Mouse (Mus musculus) C2C12 (cell line): ENCODE results near the gene Uri1. TPM values are rescaled to one million over a fixed set of nuclear protein-coding genes. Genes with fewer than 3 reads are reported as not detected.

Source experiments
- H3K27me3 ChIP-seq: one replicate; pipeline ENCODE4 v1.6.1; 2011; ENCODE audit not compliant: control insufficient read depth, insufficient read depth, insufficient read length
- H3K36me3 ChIP-seq: one replicate; pipeline ENCODE4 v1.6.1; 2011; ENCODE audit not compliant: control insufficient read depth, insufficient read depth
- H3K4me3 ChIP-seq: one replicate; pipeline ENCODE4 v1.5.1; 2011; ENCODE audit warnings: mild to moderate bottlenecking, control low read depth; ENCODE audit not compliant: poor library complexity, insufficient read depth, severe bottlenecking
- H3K79me2 ChIP-seq: one replicate; pipeline ENCODE4 v1.6.1; 2011; ENCODE audit not compliant: control insufficient read depth, insufficient read depth
- H3K79me3 ChIP-seq: one replicate; pipeline ENCODE4 v1.6.1; 2011; ENCODE audit warnings: low read depth, control low read depth
- H3ac ChIP-seq: one replicate; pipeline ENCODE3; 2011; ENCODE audit warnings: low read depth; ENCODE audit not compliant: control insufficient read depth, insufficient read length
- CEBPB ChIP-seq: IDR thresholded peaks from one replicate; pipeline ENCODE4 v1.6.1; 2011; ENCODE audit warnings: low read depth, mild to moderate bottlenecking, control low read depth, moderate library complexity
- CTCF ChIP-seq: IDR thresholded peaks from one replicate; pipeline ENCODE4 v1.5.1; 2011; ENCODE audit not compliant: control insufficient read depth, insufficient read depth, insufficient read length
- FOSL1 ChIP-seq: IDR thresholded peaks from one replicate; pipeline ENCODE4 v1.8.0; 2011; ENCODE audit warnings: mild to moderate bottlenecking, low read length; ENCODE audit not compliant: poor library complexity, insufficient read depth, severe bottlenecking
- MAX ChIP-seq: IDR thresholded peaks from one replicate; pipeline ENCODE4 v1.6.1; 2011; ENCODE audit warnings: mild to moderate bottlenecking, control low read depth
- MYOD1 ChIP-seq: IDR thresholded peaks from one replicate; pipeline ENCODE4 v1.6.1; 2011; ENCODE audit warnings: low read depth; ENCODE audit not compliant: control insufficient read depth, insufficient read length
- MYOG ChIP-seq: IDR thresholded peaks from one replicate; pipeline ENCODE4 v1.6.1; 2011; ENCODE audit not compliant: control insufficient read depth, insufficient read length; ENCODE audit errors: extremely low read depth
- USF1 ChIP-seq: IDR thresholded peaks from one replicate; pipeline ENCODE4 v1.6.1; 2011; ENCODE audit warnings: low read depth, mild to moderate bottlenecking, control low read depth, moderate library complexity
- polyA plus RNA-seq: library from polyadenylated mRNA; unstranded; fragments of >200 nt; fragmentation: generic; extraction: Trizol; gene quantifications from one replicate; pipeline ENCODE4 v1.2.1, GENCODE M21; 2012; ENCODE audit warnings: missing spikeins

Gene Uri1
- polyA plus RNA-seq, 1 experiment = 12.6 TPM

GRCm38 (mm10) chr7:38059636-38060330 is 36.4 kb upstream of the Uri1 start:
- H3ac ChIP-seq = no peak overlapping the region
- H3K36me3 ChIP-seq = no peaks in the 10 kb centered on the region
- TF ChIP-seq FOSL1 (no peak), USF1 (no peak), CEBPB (no peak), MYOD1 (no peak), MYOG (no peak), CTCF (no peak), MAX (no peak)
- H3K27me3 ChIP-seq = peaks cover 8% of the 10 kb centered on the region
- no peak overlapping the region for H3K4me3 ChIP-seq
- no peaks in the 10 kb centered on the region for H3K79me3 ChIP-seq
- no peaks in the 10 kb centered on the region for H3K79me2 ChIP-seq

GRCm38 (mm10) chr7:38059096-38059495 is 35.7 kb upstream of the Uri1 start:
- TF ChIP-seq CEBPB = no peak
- TF ChIP-seq MYOG = no peak
- no peak for TF ChIP-seq FOSL1
- TF ChIP-seq CTCF = no peak
- no peak for TF ChIP-seq MYOD1
- no peak for TF ChIP-seq MAX
- no peak for TF ChIP-seq USF1
- H3K79me3 ChIP-seq = no peaks in the 10 kb centered on the region
- H3K36me3 ChIP-seq = no peaks in the 10 kb centered on the region
- H3K27me3 ChIP-seq = peaks cover 8% of the 10 kb centered on the region
- H3K4me3 ChIP-seq = no peak overlapping the region
- H3ac ChIP-seq = no peak overlapping the region
- H3K79me2 ChIP-seq = no peaks in the 10 kb centered on the region

GRCm38 (mm10) chr7:38055996-38056395 is 32.6 kb upstream of the Uri1 start:
- no peaks in the 10 kb centered on the region for H3K79me2 ChIP-seq
- no peaks in the 10 kb centered on the region for H3K79me3 ChIP-seq
- no peak for TF ChIP-seq CTCF
- no peak for TF ChIP-seq FOSL1
- TF ChIP-seq MYOD1 = no peak
- TF ChIP-seq CEBPB = no peak
- no peak for TF ChIP-seq MAX
- no peak for TF ChIP-seq USF1
- no peak for TF ChIP-seq MYOG
- H3K4me3 ChIP-seq = no peak overlapping the region
- H3K27me3 ChIP-seq = peaks cover 11% of the 10 kb centered on the region
- H3K36me3 ChIP-seq = no peaks in the 10 kb centered on the region
- no peak overlapping the region for H3ac ChIP-seq

- Histone ChIP-seq H3K79me2 (no peaks in the 10 kb centered on the region), H3ac (no peak overlapping the region), H3K4me3 (no peak overlapping the region), H3K79me3 (no peaks in the 10 kb centered on the region), H3K36me3 (no peaks in the 10 kb centered on the region), H3K27me3 (peaks cover 11% of the 10 kb centered on the region)
- no peak for TF ChIP-seq MYOG
Observed at GRCm38 (mm10) chr7:38054246-38054645, 30.9 kb upstream of the Uri1 start.

GRCm38 (mm10) chr7:38047229-38047628 is 23.9 kb upstream of the Uri1 start:
- TF ChIP-seq MAX (no peak), USF1 (no peak), FOSL1 (no peak), MYOD1 (no peak), CEBPB (no peak), MYOG (no peak), CTCF (no peak)
- H3K79me2 ChIP-seq = no peaks in the 10 kb centered on the region
- H3K79me3 ChIP-seq = no peaks in the 10 kb centered on the region
- no peaks in the 10 kb centered on the region for H3K27me3 ChIP-seq
- no peak overlapping the region for H3K4me3 ChIP-seq
- no peaks in the 10 kb centered on the region for H3K36me3 ChIP-seq
- H3ac ChIP-seq = no peak overlapping the region

- H3K79me3 ChIP-seq = no peaks in the 10 kb centered on the region
- H3ac ChIP-seq = no peak overlapping the region
- H3K27me3 ChIP-seq = no peaks in the 10 kb centered on the region
- H3K79me2 ChIP-seq = no peaks in the 10 kb centered on the region
- no peaks in the 10 kb centered on the region for H3K36me3 ChIP-seq
- no peak overlapping the region for H3K4me3 ChIP-seq
- TF ChIP-seq FOSL1 = no peak
- no peak for TF ChIP-seq CTCF
- TF ChIP-seq CEBPB = no peak
- TF ChIP-seq MYOG = no peak
- no peak for TF ChIP-seq USF1
- TF ChIP-seq MYOD1 = no peak
- no peak for TF ChIP-seq MAX
Observed at GRCm38 (mm10) chr7:38041244-38041643, 17.9 kb upstream of the Uri1 start.
